Mouse (Mus musculus): ENCODE measurements around the gene Zfp933. TPM values are rescaled to one million over a fixed set of nuclear protein-coding genes. Genes with fewer than 3 reads are reported as not detected.
"Not testable (repeated sequence)": the region's sequence is repeated elsewhere in the genome, so short reads cannot be mapped to it uniquely, and the experiment has no call there.

Gene Zfp933
- total RNA-seq, 2 experiments from 2014 or later: 16.4 to 21.2 TPM

- DNase-seq: no peak
Measured at GRCm38 (mm10) chr4:147862051-147862450, 13.9 kb upstream of the Zfp933 start.

GRCm38 (mm10) chr4:147850776-147851175 lies 2.6 kb upstream of the Zfp933 start:
- no peak for DNase-seq

- DNase-seq: no peak
Measured at GRCm38 (mm10) chr4:147848584-147848991, 422 bp upstream of the Zfp933 start.

GRCm38 (mm10) chr4:147842871-147843270 lies 5.3 kb downstream of the Zfp933 start:
- DNase-seq: no peak

- not testable (repeated sequence) for DNase-seq
Measured at GRCm38 (mm10) chr4:147839282-147839681, 8.9 kb downstream of the Zfp933 start.

- DNase-seq: no peak
Measured at GRCm38 (mm10) chr4:147824389-147824788, 23.8 kb downstream of the Zfp933 start.

GRCm38 (mm10) chr4:147821414-147821813 lies 26.8 kb downstream of the Zfp933 start:
- not testable (repeated sequence) for DNase-seq

GRCm38 (mm10) chr4:147819659-147820058 lies 28.5 kb downstream of the Zfp933 start:
- not testable (repeated sequence) for DNase-seq

GRCm38 (mm10) chr4:147814592-147815167 lies 33.5 kb downstream of the Zfp933 start:
- no peak for DNase-seq

GRCm38 (mm10) chr4:147813249-147813765 lies 34.9 kb downstream of the Zfp933 start:
- DNase-seq: no peak

- not testable (repeated sequence) for DNase-seq
Measured at GRCm38 (mm10) chr4:147809966-147810304, 38.2 kb downstream of the Zfp933 start.

- peak; percentile 55 for DNase-seq
Measured at GRCm38 (mm10) chr4:147809292-147809965, 38.7 kb downstream of the Zfp933 start, which contains the start of gene Zfp984. Zfp984 (minus strand) TSS chr4:147809788.

- DNase-seq: not testable (repeated sequence)
Measured at GRCm38 (mm10) chr4:147808483-147808882, 39.7 kb downstream of the Zfp933 start.

GRCm38 (mm10) chr4:147795308-147795707 lies 52.9 kb downstream of the Zfp933 start:
- not testable (repeated sequence) for DNase-seq

GRCm38 (mm10) chr4:147794026-147794665 lies 54.0 kb downstream of the Zfp933 start:
- DNase-seq: not testable (repeated sequence)

- DNase-seq: not testable (repeated sequence)
Measured at GRCm38 (mm10) chr4:147793390-147793916, 54.7 kb downstream of the Zfp933 start.

GRCm38 (mm10) chr4:147791729-147792128 lies 56.4 kb downstream of the Zfp933 start:
- DNase-seq: not testable (repeated sequence)

Other genes starting within 250 kb of the Zfp933 start
- gene Zfp979, start 205.9 kb downstream of the Zfp933 start, total RNA-seq (2021): 1 to 10 TPM; 3.5 to 4.8 TPM
- under 1 TPM; 0.12 to 0.27 TPM for gene Zfp534, start 145.8 kb downstream of the Zfp933 start, total RNA-seq (2021)
- 1 to 10 TPM; 4.5 to 6.2 TPM for gene Zfp984, start 38.6 kb downstream of the Zfp933 start, total RNA-seq (2021)
- 10 to 100 TPM; 18.5 to 29.4 TPM for gene Miip, start 20.4 kb upstream of the Zfp933 start, total RNA-seq (2021)
- gene Fv1, start 20.6 kb upstream of the Zfp933 start, total RNA-seq (2021): 1 to 10 TPM; 7.2 to 9.7 TPM
- 100 to 1,000 TPM; 204 to 232 TPM for gene Mfn2, start 56.3 kb upstream of the Zfp933 start, total RNA-seq (2021)
- gene Plod1, start 88.4 kb upstream of the Zfp933 start, total RNA-seq (2021): 10 to 100 TPM; 42.0 to 42.1 TPM
- gene 2510039O18Rik, start 92.5 kb upstream of the Zfp933 start, total RNA-seq (2021): 10 to 100 TPM; 43.4 to 44.7 TPM
- not detected for gene Nppb, start 137.4 kb upstream of the Zfp933 start, total RNA-seq (2021)
- not detected for gene Nppa, start 152.4 kb upstream of the Zfp933 start, total RNA-seq (2021)
- 10 to 100 TPM in 1 of 2 experiments, 1 to 10 TPM in 1; 8.4 to 12.8 TPM for gene Clcn6, start 190.5 kb upstream of the Zfp933 start, total RNA-seq (2021)
- 10 to 100 TPM; 41.9 to 44.0 TPM for gene Mthfr, start 190.7 kb upstream of the Zfp933 start, total RNA-seq (2021)
- gene Agtrap, start 239.7 kb upstream of the Zfp933 start, total RNA-seq (2021): 10 to 100 TPM; 45.4 to 45.5 TPM